Mouse (Mus musculus) stomach, postnatal 0 days (tissue): ENCODE results near the gene Raver1.

Experiments used
- CTCF ChIP-seq: IDR thresholded peaks from 2 replicates; pipeline ENCODE4 v1.5.1; 2016; ENCODE audit warnings: antibody characterized with exemption, low read depth, mild to moderate bottlenecking, moderate library complexity
- EP300 ChIP-seq: optimal IDR thresholded peaks from 2 replicates; pipeline ENCODE3; 2016; ENCODE audit warnings: antibody characterized with exemption

- TF ChIP-seq CTCF (no peak), EP300 (no peak)
Observed at GRCm38 (mm10) chr9:21043563-21043962, 48.2 kb downstream of the Raver1 start.
